Mouse (Mus musculus) embryo, embryonic 10.5 days (tissue): ENCODE data around the gene Jun.
A peak's percentile ranks its signal among the peaks of the same experiment; 100 is the strongest.

Experiments used
- DNase-seq: peaks from one replicate; pipeline ENCODE4 v3.0.0-alpha.2; 2015; ENCODE audit warnings: low spot score

Jun gene

DNA sequence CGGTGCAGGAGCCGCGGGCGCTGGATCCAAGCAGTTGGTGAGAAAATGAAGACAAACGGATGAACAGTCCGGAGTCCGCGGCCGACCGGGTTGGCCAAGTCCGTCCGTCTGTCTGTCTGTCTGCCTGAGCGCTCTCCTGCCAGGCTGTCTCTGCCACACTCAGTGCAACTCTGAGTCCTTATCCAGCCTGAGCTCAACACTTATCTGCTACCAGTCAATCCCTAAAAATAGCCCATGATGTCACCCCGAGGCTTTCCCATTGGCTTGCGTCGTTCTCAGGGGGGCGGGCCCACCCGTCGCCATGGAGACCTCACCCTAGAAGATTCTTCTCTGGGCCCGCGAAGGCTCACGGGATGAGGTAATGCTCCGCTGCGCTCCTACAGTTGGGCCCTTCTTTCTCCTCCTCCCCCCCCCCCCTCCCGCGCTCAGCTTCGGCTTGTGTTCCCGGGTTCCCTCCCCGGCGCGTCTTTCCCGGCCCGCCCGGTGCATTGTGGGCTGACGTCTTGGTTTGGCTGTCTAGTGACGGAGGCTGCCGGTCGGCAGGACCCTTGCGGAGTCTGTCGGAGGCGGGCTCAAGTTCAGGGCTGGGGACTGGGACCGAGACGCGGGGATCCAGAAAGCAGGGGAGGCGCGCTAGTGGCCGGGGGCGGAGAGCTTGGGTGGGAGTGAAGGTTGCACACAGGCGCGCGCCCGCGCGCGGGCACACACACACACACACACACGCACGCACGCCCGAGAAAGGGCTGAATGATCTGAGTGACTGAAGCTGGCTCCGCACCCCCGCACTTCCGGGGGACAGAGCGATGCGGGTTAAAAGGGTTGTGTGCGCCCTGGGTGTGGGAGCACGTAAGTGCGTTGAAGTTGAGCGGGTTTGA lies at the start of gene Jun:
Gene Jun, minus strand, starts transcription at position 198 of the 875 bp plus-strand sequence.
- peak; percentile 100 for DNase-seq

DNA sequence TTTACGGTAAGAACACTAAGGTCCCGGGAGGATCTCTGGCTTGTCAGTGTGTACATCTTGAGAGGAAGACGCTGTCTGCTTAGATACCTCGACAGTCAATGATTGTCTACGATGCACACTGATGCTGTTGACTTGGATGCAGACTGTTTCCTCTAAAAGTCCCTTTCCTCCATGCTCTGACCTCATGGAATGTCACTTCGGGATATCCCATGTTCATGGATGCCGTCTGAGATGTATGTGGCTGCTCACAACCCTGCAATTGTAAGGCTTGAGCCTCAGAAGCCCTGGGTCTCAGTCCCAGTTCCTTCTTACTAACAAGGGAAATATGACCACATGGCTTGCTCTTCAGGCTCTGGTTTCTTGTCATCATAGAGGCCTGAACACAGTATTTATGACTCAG lies 49.7 kb upstream of the Jun start:
- DNase-seq = no peak

DNA sequence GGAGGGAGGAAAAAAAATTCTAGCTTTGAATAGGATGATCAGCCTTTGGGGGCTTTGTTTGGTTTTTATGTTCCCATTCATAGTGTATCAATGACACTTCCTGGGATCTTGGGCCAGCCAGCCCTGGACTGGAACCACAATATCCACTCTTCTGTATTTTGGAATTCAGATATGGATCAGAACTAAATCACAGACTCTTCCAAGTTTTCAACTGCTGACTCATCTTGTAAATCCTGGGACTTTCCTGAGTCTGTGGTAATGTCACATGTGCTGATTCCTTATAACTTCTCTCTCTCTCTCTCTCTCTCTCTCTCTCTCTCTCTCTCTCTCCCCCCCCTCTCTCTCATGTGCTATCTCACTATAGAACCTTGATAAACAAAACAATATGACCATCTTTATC lies 48.7 kb upstream of the Jun start:
- DNase-seq = no peak

DNA sequence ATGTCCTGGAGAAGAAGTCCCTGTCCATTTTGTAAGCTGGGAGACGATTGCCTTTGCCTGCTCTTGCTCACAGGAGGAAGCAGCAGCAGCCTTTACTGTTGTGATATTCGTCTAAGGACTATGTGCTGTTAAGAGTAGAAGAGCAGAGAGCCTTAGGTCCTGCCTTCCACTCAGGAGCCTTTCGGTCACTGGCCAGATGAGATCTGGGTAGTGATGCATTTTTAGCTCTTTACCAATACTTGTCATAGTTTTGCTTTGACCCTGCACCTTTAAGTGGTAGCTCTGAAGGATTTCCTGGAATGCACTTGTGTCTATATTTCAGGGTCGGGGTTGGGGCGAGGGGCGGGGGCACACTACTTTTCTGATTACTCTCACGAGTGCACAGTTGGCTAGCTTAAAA lies 47.4 kb upstream of the Jun start:
- no peak for DNase-seq

DNA sequence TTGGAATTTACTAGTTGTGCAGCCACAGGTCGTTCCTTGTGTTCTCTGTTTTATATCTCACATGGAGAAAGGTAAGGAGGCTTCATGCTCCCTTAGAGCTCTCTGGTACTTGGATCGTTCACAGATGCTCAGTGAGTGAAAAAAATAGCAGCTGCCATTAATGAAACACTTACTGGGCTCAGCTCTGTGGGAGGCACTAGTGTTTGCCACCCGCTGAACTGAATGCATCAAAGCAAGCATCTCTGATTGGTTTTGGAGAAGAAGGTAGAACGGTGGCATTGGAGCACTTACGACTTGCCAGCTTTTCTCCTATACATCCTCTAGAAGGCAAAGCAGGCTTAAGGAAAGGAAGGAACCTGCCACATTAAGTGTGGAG lies 46.7 kb upstream of the Jun start:
- DNase-seq = no peak

DNA sequence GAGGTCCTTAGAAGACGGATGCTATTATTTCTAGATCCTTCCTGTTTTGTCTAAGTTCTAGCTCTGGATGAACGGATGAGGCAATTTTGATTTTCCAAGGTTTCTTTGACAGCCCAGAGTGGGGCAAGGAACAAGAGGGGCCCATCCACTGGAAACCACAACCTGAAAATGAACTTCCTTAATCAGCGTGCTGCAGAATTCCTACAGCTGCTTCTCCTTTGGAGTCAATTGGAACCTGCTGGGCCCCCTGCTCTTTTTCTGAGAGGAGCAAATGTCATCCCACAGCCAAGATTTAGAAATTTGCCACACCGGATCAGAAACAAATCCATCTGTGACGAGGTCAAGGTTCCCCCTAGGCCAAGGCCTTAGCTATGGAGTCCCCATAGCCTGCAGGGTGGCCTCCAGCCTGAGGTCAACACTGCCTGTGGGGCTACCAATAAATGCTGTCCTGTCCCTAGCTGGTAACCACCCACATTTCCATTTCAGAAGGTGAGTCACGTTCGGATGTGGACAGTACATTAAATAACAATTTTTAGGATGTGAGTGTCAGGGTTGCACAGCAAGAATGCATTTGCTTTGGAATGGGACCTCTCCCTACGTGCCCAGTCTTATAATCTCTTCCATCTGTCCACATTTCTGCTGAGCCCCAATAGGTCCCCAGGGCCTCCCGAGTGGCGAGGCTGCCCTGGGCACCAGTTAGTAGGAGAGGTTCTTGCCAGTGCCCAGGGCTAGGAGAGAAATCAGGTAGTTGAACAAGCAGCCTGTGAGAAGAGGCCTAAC lies 46.1 kb upstream of the Jun start:
- peak; percentile 65 for DNase-seq

DNA sequence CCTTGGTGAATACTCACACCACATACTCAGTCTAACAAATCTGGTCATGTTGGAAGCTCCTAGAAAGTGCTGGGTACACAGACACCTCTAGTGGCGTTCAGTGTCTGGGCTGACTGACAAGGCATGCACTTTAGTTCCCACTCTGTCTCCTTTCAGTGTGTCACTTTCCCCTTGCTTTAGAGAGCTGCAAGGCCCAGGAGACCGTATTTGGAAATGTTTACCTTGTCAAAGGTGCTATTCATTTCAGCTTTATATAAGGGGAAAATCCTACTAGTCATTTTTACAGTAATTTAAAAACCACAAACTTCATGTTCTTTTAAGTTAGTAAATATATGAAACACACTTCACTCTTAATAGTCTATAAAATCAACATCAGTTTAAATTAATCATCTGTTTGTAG lies 44.7 kb upstream of the Jun start:
- no peak for DNase-seq

DNA sequence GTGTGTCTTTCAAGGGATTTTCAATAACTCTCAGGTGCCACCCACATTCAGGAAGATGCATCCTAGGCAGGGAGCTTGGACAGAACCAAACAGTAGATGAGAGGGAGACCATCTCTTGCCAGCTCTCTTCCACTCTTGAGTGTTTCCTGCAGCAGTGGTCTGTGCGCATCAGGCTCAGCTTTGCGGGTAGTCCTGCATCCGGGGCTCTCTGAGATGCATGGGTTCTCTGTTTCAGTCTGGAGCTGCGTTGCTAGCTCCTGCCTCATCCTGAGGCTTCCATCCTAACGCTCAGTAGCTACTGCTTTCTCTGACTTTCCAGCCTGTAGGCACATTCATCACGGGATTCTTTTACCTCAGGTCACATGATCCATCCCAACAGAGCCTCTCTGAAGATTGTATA lies 43.9 kb upstream of the Jun start:
- DNase-seq = no peak

DNA sequence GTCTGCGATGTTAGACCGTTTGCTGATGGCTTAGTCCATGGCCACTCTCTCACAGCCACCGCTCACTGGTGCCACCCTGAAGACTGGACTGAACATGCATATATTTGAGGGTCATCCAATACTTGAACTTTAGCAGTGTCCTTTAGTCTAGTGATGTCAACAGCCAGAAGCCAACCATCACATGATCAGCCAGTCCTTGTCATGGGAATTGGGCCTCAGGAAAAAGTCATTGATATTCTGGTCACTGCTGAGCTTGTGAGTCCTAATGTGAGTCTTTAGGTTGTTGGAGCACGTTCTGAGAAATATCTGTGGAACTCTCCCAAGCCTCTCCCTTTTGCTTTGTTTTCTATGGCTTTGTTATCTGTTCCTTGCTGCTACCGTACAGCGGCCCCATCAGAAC lies 43.3 kb upstream of the Jun start:
- DNase-seq = no peak

DNA sequence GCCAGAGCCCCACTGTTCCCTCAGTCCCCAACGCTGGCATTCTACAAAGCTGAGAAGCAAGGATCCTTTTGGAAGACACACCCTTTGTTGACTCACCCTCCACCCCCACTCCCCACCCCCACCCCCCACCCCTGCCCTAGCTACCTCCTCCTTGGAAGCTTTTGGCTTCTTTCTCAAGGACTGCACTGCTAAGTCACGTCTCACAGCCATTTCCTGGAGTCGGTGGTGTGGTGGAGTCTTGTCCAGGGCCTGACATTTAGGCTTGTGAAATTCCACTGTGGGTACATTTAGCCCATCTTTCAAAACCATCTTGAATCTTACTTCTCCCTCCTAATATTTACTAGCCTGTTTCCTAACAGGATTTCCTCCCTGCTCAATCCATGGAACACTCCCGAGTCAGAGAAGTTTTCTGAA lies 42.7 kb upstream of the Jun start:
- DNase-seq = no peak

DNA sequence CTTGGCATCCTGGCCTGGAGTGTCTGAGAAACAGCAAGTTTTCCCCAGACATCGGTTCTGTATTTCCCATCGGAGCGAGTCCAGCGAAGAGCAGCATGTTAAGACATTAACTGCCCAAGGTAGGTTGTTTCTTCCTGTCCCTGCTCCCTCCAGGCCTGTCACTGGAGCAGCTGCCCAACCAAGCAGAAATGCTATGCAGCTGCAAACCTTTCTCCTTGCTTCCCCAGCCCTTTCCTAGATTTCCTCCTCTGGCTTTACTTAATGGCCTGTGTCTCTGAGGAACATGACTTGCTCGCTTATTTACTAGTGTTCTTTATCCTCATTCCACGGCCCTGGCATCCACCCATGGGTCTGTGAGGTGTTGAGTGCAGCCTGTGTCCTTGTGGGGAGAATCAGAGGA lies 41.6 kb upstream of the Jun start:
- DNase-seq = no peak

DNA sequence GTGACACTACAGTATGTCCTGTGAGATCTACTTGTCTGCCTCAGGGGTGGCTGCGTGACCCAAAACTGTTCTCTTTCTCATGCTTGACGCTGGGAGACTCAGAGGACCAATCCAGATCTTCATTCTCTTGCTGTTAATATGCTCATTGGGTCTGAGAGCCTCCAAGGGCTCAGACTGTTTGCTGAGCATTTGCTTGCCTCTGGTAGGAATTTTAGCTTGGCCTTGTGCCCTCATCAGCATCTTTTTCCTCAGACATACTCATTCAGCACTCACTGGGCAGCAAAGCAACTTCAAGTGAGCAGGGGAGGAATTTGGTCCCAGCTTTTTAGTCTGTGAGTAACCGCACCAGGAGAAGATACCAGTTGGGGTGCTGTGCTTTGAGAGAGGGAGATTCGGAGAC lies 40.5 kb upstream of the Jun start:
- DNase-seq = no peak

DNA sequence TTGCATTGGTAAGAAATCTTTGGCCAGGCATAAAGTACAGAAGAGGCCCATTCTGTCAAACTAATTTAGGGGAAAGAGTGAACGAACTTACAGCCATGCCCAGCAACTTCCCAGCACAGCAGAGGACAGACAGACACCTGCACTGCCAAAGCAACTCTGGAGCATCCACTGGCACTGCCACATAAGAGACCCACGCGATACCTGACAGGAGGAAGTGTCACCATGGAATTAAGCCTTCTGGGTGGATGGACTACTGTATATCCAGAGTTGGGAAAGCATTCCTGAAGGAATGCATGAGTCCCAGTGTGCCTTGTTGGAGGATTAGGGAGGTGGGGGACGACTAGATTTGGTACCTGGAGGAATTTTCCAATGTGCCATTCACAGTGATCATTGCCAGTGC lies 39.5 kb upstream of the Jun start:
- DNase-seq = no peak

DNA sequence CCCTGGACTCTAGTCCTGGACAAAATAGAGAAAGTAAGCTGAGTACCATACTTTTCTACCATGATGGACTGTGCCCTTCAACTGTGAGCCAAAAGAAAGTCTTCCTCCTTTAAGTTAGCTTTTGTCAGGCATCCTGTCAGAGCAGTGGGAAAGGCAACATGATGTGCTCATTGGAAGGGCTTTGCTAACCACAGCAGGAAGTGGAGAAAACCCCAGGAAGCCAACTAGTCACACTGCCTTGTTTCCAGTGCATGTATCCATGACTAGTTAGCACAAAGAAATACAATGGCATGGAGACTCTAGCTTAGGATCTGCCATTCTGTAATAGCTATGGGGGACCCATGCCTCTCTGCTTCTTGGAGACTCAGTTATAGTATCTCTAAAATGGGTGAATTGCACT lies 37.9 kb upstream of the Jun start:
- no peak for DNase-seq

DNA sequence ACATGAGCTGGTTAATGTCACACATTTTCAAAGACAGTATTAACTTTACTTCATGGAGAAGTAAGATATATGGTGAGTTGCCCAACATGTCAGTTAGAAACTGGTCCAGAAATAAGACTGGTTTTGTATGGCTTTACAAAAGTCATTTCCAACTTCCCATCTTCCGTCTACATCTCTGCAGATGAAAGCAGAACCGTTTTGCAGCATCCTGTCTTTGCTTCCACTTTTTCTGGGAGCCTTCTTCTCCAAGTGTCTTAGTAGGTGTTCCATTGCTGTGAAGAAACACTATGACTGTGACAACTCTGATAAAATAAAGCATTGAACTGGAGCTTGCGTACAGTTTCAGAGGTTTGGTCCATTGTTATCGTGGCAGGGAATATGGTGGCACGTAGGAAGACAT lies 37.0 kb upstream of the Jun start:
- no peak for DNase-seq

DNA sequence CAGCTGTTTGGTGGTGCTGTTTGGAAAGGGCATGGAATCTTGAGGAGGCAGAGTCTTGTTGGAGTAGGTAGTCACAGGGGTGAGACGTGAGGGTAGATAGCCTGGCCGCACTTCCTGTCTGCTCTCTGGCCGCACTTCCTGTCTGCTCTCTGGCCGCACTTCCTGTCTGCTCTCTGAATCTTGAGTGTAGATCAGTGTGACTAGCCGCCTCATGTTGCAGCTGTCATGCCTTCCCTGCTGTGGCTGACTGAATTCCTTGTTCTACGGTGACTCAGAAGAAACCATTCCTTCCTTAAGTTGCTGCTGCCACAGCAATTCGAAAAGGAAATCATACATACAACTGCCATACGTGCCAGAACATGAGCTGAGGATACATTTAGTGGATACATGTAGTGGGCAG lies 31.9 kb upstream of the Jun start:
- DNase-seq = no peak

DNA sequence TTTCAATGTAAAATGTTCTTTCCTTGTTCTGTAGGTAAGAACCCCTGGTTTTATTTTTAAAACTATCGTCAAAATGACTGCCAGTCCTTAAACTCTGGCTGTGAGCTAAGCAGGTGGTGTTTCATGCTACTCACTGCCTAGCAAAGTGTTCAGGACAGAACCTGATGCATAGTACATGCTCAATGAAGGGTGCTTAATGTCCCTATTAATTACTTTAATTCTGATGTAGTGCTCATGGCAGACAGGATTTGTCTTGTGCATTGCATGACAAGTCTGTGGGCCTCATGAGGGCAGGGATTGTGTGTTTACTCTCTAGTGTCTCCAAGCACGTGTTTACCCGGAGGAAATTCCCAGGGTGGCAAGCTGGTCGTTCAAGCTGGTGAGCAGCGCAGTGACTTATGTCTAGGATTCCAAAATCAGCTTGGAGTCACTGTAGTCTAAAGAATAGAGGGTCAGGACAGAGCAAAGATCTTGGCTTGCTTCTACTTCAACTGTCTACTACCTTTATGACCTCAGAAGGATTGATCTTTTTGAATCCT lies 31.2 kb upstream of the Jun start:
- no peak for DNase-seq

DNA sequence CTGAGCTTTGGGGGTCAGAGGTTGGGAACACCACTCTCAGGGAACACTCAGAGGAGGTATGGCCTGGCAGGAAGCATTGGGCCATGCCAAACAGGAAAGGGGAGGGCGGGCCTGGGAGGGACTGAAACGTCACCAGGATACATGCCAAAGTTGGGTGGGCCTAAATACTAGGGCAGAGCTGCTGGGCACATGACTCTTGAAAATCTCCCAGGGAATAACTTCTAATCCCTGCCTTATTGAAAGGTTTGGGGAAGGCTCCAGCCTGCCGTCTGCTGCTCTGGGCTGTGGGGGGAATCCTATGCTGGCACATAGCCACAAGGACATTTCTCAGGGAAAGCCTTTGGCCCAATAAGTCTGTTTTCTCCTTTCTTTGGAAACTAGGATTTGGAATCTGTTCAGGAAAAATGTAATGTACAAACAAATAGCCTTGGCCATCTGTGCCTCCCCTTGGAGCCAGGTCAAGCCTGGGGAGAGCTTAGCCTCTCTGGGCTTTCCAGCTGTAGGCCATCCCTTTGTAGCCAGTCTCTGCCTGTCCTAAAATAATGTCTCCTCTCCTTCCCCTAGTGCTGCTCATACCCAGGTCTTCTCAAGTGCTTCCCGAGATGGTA lies 30.6 kb upstream of the Jun start:
- no peak for DNase-seq

DNA sequence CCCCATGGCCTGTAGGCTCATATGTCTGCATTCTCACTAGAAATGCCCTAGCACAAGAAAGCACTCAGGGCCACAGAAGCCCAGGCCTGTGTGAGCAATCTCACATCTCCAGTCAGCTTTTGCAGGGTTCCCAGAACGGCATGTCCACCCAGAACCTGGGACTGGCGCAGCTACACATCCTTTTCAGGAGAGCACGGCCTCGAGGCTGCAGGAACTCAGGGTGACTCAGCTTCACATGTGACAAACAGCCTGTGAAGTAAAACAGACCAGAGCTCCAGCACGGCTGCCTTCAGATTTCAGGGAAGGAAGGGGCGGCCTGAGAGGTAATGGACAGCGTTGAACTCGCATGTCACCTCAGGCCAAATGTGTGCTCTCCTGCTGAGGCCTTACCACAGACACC lies 29.6 kb upstream of the Jun start:
- peak; percentile 19 for DNase-seq

DNA sequence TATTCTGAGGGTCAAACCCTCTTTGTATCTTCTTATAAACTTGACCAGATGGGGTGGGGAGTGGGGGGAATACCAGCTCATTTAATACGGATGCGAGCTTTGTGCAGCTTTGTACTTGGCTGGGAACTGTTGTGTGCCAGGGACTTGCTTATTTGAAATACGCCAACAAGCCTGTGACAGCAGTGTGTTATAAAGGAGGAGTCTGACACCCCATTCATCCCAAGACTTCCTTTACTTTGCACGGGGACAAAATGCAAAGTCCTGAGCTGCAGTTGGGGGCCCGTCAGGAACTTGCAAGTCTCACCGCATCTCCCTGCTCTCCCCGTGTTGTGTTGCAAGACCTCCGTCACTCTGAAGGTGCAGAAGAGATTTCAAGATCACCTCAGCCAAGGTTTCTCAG lies 26.6 kb upstream of the Jun start:
- no peak for DNase-seq

DNA sequence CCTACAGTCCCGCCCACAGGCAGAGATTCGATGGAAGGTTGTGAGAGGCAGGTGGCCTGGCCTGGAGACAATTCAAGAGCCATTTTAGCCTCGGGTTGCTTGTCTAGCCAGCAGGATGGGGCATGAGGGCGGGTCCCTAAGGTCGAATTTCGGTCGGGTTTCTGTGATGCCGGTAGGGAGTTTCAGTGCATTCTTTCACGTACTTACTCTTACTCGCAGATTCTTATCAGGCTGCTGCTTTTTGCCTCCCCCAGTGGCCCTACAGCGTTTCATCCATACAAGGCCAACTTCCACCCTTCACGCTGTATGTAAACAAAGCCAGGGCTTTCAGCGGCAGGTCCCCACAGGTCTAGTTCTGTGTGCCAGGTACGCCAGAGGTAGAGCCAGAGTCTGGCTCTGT lies 24.3 kb upstream of the Jun start:
- DNase-seq = peak; percentile 18

DNA sequence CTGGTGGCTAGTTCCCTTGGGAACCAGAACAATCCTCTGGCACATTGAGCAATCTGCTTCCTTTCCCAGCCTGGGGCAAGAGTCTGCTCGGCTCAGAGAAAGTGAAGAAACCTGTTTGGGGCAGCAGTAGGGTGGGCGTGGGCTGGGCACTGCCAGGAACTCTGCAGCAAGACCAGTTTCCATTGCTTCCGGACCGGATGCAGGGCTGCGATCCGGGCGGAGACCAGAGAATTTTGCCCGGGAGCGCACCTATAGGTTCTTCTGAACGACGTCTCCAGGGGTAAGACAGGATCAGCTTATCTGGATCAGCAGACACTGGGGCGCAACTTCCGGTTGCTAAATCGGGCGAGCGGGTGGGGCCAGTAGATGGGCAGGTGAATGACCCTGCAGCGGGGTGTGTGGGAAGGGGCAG lies 23.6 kb upstream of the Jun start:
- DNase-seq = no peak

DNA sequence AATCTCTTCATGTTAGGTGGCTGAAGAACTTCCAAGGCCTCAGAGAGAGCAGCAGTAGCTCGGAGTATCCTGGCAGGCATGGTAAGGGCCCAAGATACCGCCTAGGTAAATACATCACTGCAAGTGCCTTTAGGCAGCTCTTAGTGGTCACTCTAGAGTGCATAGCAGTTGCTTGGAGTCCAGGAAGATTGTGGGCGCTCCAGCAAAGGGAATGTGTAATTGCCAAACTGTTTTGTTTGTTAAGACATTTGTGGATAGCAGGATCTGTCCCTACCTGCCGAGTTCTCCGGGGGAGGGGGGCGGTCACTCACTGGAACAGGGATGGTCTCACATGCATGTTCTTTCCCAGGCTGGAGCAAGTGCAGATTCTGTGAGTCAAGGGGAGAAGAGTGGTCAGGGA lies 22.3 kb upstream of the Jun start:
- no peak for DNase-seq
